Mouse (Mus musculus): Measurements from ENCODE around the gene Map3k7.
A peak's percentile ranks its signal among the peaks of the same experiment; 100 is the strongest.

Gene Map3k7

GRCm38 (mm10) chr4:31963354-31964193 lies at the start of gene Map3k7:
TSS of gene Map3k7 (plus strand) at chr4:31964097.
- peak; percentile 81 for DNase-seq (ENCODE audit: low read depth, low spot score)

GRCm38 (mm10) chr4:31915114-31915513 lies 48.8 kb upstream of the Map3k7 start:
- DNase-seq (ENCODE audit: low read depth, low spot score) = no peak

GRCm38 (mm10) chr4:31918717-31919116 lies 45.2 kb upstream of the Map3k7 start:
- DNase-seq (ENCODE audit: low read depth, low spot score) = no peak

GRCm38 (mm10) chr4:31922215-31922614 lies 41.7 kb upstream of the Map3k7 start:
- no peak for DNase-seq (ENCODE audit: low read depth, low spot score)

GRCm38 (mm10) chr4:31923437-31923836 lies 40.5 kb upstream of the Map3k7 start:
- no peak for DNase-seq (ENCODE audit: low read depth, low spot score)

GRCm38 (mm10) chr4:31924301-31925185 lies 39.4 kb upstream of the Map3k7 start:
- no peak for DNase-seq (ENCODE audit: low read depth, low spot score)

GRCm38 (mm10) chr4:31933171-31933570 lies 30.7 kb upstream of the Map3k7 start:
- no peak for DNase-seq (ENCODE audit: low read depth, low spot score)

- DNase-seq (ENCODE audit: low read depth, low spot score) = no peak
Measured at GRCm38 (mm10) chr4:31935831-31936306, 28.0 kb upstream of the Map3k7 start.

GRCm38 (mm10) chr4:31936358-31936757 lies 27.5 kb upstream of the Map3k7 start:
- DNase-seq (ENCODE audit: low read depth, low spot score) = no peak

- no peak for DNase-seq (ENCODE audit: low read depth, low spot score)
Measured at GRCm38 (mm10) chr4:31936911-31937375, 27.0 kb upstream of the Map3k7 start.

GRCm38 (mm10) chr4:31937376-31938281 lies 26.3 kb upstream of the Map3k7 start:
- DNase-seq (ENCODE audit: low read depth, low spot score) = no peak

GRCm38 (mm10) chr4:31938416-31939106 lies 25.3 kb upstream of the Map3k7 start:
- no peak for DNase-seq (ENCODE audit: low read depth, low spot score)

- no peak for DNase-seq (ENCODE audit: low read depth, low spot score)
Measured at GRCm38 (mm10) chr4:31941616-31942015, 22.3 kb upstream of the Map3k7 start.

- DNase-seq (ENCODE audit: low read depth, low spot score) = no peak
Measured at GRCm38 (mm10) chr4:31943045-31943444, 20.9 kb upstream of the Map3k7 start.

GRCm38 (mm10) chr4:31964194-31964875 lies 438 bp downstream of the Map3k7 start:
- no peak for DNase-seq (ENCODE audit: low read depth, low spot score)

- no peak for DNase-seq (ENCODE audit: low read depth, low spot score)
Measured at GRCm38 (mm10) chr4:31965208-31965607, 1.3 kb downstream of the Map3k7 start.

GRCm38 (mm10) chr4:31971437-31971836 lies 7.5 kb downstream of the Map3k7 start:
- no peak for DNase-seq (ENCODE audit: low read depth, low spot score)

GRCm38 (mm10) chr4:31972181-31972580 lies 8.3 kb downstream of the Map3k7 start:
- no peak for DNase-seq (ENCODE audit: low read depth, low spot score)

GRCm38 (mm10) chr4:31975260-31975950 lies 11.5 kb downstream of the Map3k7 start:
- DNase-seq (ENCODE audit: low read depth, low spot score) = no peak

Data from c-Kit-negative CD71-positive TER-119-positive erythroid progenitor cells, embryonic 14.5 days (primary cell).